ENCODE assay signal across 9 mouse cellular contexts in the genomic region with DNA sequence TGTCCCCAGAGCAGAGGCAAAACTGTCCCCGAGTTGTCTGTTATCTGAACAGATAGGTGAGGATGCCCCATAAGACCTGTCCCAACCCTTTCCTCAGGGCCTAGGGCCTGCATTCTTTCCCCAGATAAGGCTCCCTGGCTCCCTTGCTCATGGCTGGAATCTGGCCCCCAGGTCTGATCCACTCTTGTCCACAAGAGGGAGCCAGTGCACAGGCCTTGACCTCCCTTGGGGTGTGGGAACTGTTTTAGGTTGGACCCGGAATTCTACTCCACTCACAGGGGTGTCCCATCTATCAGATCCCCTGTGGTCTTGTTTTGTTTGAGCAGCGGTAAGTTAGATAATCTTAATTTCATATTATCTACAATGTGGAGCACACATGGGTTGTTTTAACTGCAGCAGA. TPM values are rescaled to one million over a fixed set of nuclear protein-coding genes. Genes with fewer than 3 reads are reported as not detected.
DNase-seq lines count a peak whose midpoint lies in the region; ATAC-seq and TF ChIP-seq lines count a peak whose summit lies in the region.
"Had no signal": no experiment of that assay in that cellular context is flagged by ENCODE, and none has a peak within 500 bp of the region (broad histone marks: within the 10 kb centered on the region; RNA-seq: fewer than 3 reads in every experiment).

No protein-coding gene starts in this region.

- H3K4me1 ChIP-seq in cerebellum, adult 2 months (ENCODE audit: control insufficient read depth, insufficient read depth, low read length) = no peaks in the 10 kb centered on the region
- H3K4me1 ChIP-seq in forebrain, postnatal 0 days (ENCODE audit: insufficient read depth) = peaks cover 5% of the 10 kb centered on the region; the same call in 1 of the 2 replicates
- H3K4me1 ChIP-seq in hindbrain, embryonic 13.5 days (replicated peaks) = peaks cover 30% of the 10 kb centered on the region

- TF ChIP-seq POLR2A in cerebellum, adult 2 months (IDR thresholded peaks at IDR 0.05; ENCODE audit: borderline replicate concordance, insufficient read depth, low read length) = no peak

- TF ChIP-seq CTCF in cerebellum, adult 2 months (IDR thresholded peaks at IDR 0.05; ENCODE audit: borderline replicate concordance, insufficient read depth, low read depth, low read length) = peak; percentile 91
- TF ChIP-seq CTCF in forebrain, postnatal 0 days (IDR thresholded peaks at IDR 0.05; ENCODE audit: low read depth) = peak; percentile 95

- H3K9me3 ChIP-seq in forebrain, postnatal 0 days (ENCODE audit: low read length) = no peaks in the 10 kb centered on the region
- H3K9me3 ChIP-seq in hindbrain, embryonic 13.5 days = no peaks in the 10 kb centered on the region

- DNase-seq in T-cell, adult 2 months (ENCODE audit: low spot score) = peak; percentile 24
- DNase-seq in cerebellum, adult 2 months = peak; percentile 63 to 80
- DNase-seq in forebrain, postnatal 0 days = peak; percentile 84
- peak; percentile 71 to 76 for DNase-seq in layer of hippocampus, postnatal 36 days
- DNase-seq in right cerebral cortex, adult 2 months (ENCODE audit: low spot score in 2 of 2) = peak; percentile 79 to 84
- DNase-seq in urinary bladder, postnatal 36 days (ENCODE audit: low spot score in 2 of 2) = peak; percentile 59 to 68

- no peaks in the 10 kb centered on the region for H3K27me3 ChIP-seq in cerebellum, adult 2 months (ENCODE audit: control insufficient read depth, insufficient read depth, low read length)
- H3K27me3 ChIP-seq in forebrain, postnatal 0 days (ENCODE audit: insufficient read depth, low read length) = no peaks in the 10 kb centered on the region
- peaks cover 15% of the 10 kb centered on the region for H3K27me3 ChIP-seq in hindbrain, embryonic 13.5 days

- H3K4me2 ChIP-seq in forebrain, postnatal 0 days (ENCODE audit: low read depth) = no peak overlapping the region
- H3K4me2 ChIP-seq in hindbrain, embryonic 13.5 days = no peak overlapping the region

- peak; percentile 73 for ATAC-seq in forebrain, postnatal 0 days
- ATAC-seq in hindbrain, embryonic 13.5 days (ENCODE audit: low FRiP score) = peak; percentile 53; the same call in 1 of the 2 replicates
- peak; percentile 47; the same call in 1 of the 2 replicates for ATAC-seq in megakaryocyte, adult 5-6 weeks (ENCODE audit: poor library complexity, severe bottlenecking)

- H3K4me3 ChIP-seq in cerebellum, adult 2 months (replicated peaks; ENCODE audit: insufficient read depth, low read depth, low read length) = no peak overlapping the region
- no peak overlapping the region for H3K4me3 ChIP-seq in forebrain, postnatal 0 days (ENCODE audit: low read depth, low read length)
- H3K4me3 ChIP-seq in hindbrain, embryonic 13.5 days = no peak overlapping the region

- no peaks in the 10 kb centered on the region for H3K36me3 ChIP-seq in forebrain, postnatal 0 days (ENCODE audit: insufficient read depth)
- no peaks in the 10 kb centered on the region for H3K36me3 ChIP-seq in hindbrain, embryonic 13.5 days

- H3K9ac ChIP-seq in forebrain, postnatal 0 days = no peak overlapping the region
- H3K9ac ChIP-seq in hindbrain, embryonic 13.5 days = no peak overlapping the region

- H3K27ac ChIP-seq in cerebellum, adult 2 months (ENCODE audit: insufficient read depth, low read length) = no peak overlapping the region
- H3K27ac ChIP-seq in forebrain, postnatal 0 days (ENCODE audit: low read depth, low read length) = no peak overlapping the region
- H3K27ac ChIP-seq in hindbrain, embryonic 13.5 days = no peak overlapping the region
- H3K27ac ChIP-seq: macrophage had no signal

- 16% methylated on average over 3 of the region's 3 CpGs for WGBS in cerebellum, adult 2 months
- WGBS in forebrain, postnatal 0 days = 23% methylated on average over 3 of the region's 3 CpGs
- 16% methylated on average over 3 of the region's 3 CpGs for WGBS in hindbrain, embryonic 13.5 days

RNA-seq across cellular contexts. Expression of a gene that starts 35.1 kb away (rescaled TPM):
- 0.18 and 0.27 TPM in 2 replicates for polyA plus RNA-seq in cerebellum, adult 2 months (2012; rRNA removed)
- total RNA-seq in forebrain, postnatal 0 days (2014; rRNA removed) = 0.29 TPM in 1 of 2 replicates, not detected in the other
- 0.19 and 0.44 TPM in 2 replicates for polyA plus RNA-seq in forebrain, postnatal 0 days (2015; fragmentation: Nextera tagmentation; extraction: Ambion mirVana)
- 1.0 TPM in 2 replicates for polyA plus RNA-seq in hindbrain, embryonic 13.5 days (2015; fragmentation: Nextera tagmentation; extraction: Ambion mirVana)
- under 1 TPM in 1 of 2 experiments, not detected in 1; 0.42 TPM for total RNA-seq in layer of hippocampus, postnatal 36 days (2021)
- not detected in 2 replicates for total RNA-seq in megakaryocyte, adult 5-6 weeks (2015)
- not detected in 2 replicates for total RNA-seq in megakaryocyte, adult 5-6 weeks (2017)
- polyA plus RNA-seq: macrophage had no signal

Comparison
In these comparisons a context has a peak if more than half of its experiments do, and no peak if none do; other contexts are left out.
1. DNase-seq: peak in every context shown above with its lines; median percentile 84 in forebrain, postnatal 0 days; 82 in right cerebral cortex, adult 2 months; 74 in layer of hippocampus, postnatal 36 days; 72 in cerebellum, adult 2 months; 64 in urinary bladder, postnatal 36 days; 24 in T-cell, adult 2 months.